Mouse (Mus musculus): ENCODE results near the gene Fbxo34. TPM values are rescaled to one million over a fixed set of nuclear protein-coding genes. Genes with fewer than 3 reads are reported as not detected.
"Not testable (repeated sequence)": the region's sequence is repeated elsewhere in the genome, so short reads cannot be mapped to it uniquely, and the experiment has no call there.

Fbxo34 gene
- polyA plus RNA-seq, 1 experiment from 2014 or later = 18.1 TPM

- TF ChIP-seq EP300 (IDR thresholded peaks at IDR 0.05) (no peak), CTCF (IDR thresholded peaks at IDR 0.05) (no peak)
Measured at GRCm38 (mm10) chr14:47563106-47563505, 112.9 kb downstream of the Fbxo34 start.

GRCm38 (mm10) chr14:47567962-47568652 lies 117.9 kb downstream of the Fbxo34 start:
- Histone ChIP-seq H3K4me3 (ENCODE audit: low read depth, low read length) (peak overlapping the region; percentile 84), H3K4me1 (ENCODE audit: insufficient read depth, low read depth, low read length) (peaks cover 6% of the 10 kb centered on the region; the same call in 1 of the 2 replicates), H3K36me3 (ENCODE audit: insufficient read depth, low read length) (no peaks in the 10 kb centered on the region), H3K9ac (replicated peaks; ENCODE audit: low read depth) (peak overlapping the region; percentile 75), H3K27ac (ENCODE audit: low read length) (peak overlapping the region; percentile 81), H3K27me3 (replicated peaks; ENCODE audit: insufficient read depth, low read length) (no peaks in the 10 kb centered on the region), H3K9me3 (ENCODE audit: low read length) (no peaks in the 10 kb centered on the region), H3K4me2 (replicated peaks; ENCODE audit: low read depth, low read length) (peak overlapping the region; percentile 81)
- WGBS = 2% methylated on average over 42 of the region's 46 CpGs
- TF ChIP-seq CTCF (IDR thresholded peaks at IDR 0.05) (no peak), EP300 (IDR thresholded peaks at IDR 0.05) (peak; percentile 16; the same call in 1 of the 2 replicates)
- ATAC-seq (peak; percentile 99), DNase-seq (ENCODE audit: low spot score) (peak; percentile 99)

More at GRCm38 (mm10) chr14:47563106-47563505, 112.9 kb downstream of the Fbxo34 start:
- Histone ChIP-seq H3K9me3 (ENCODE audit: low read length) (no peaks in the 10 kb centered on the region), H3K4me2 (replicated peaks; ENCODE audit: low read depth, low read length) (no peak overlapping the region), H3K9ac (replicated peaks; ENCODE audit: low read depth) (no peak overlapping the region), H3K4me3 (ENCODE audit: low read depth, low read length) (no peak overlapping the region), H3K4me1 (ENCODE audit: insufficient read depth, low read depth, low read length) (peaks cover 9% of the 10 kb centered on the region; the same call in 1 of the 2 replicates), H3K27ac (ENCODE audit: low read length) (no peak overlapping the region), H3K27me3 (replicated peaks; ENCODE audit: insufficient read depth, low read length) (no peaks in the 10 kb centered on the region), H3K36me3 (ENCODE audit: insufficient read depth, low read length) (no peaks in the 10 kb centered on the region)
- DNase-seq (ENCODE audit: low spot score) = no peak
- ATAC-seq = no peak
- 76% methylated on average over 4 of the region's 4 CpGs for WGBS

- WGBS = 92% methylated on average over 11 of the region's 11 CpGs
- not testable (repeated sequence) for H3K9me3 ChIP-seq (ENCODE audit: low read length); H3K36me3 ChIP-seq (ENCODE audit: insufficient read depth, low read length); H3K27ac ChIP-seq (ENCODE audit: low read length); H3K27me3 ChIP-seq (replicated peaks; ENCODE audit: insufficient read depth, low read length); H3K4me2 ChIP-seq (replicated peaks; ENCODE audit: low read depth, low read length); H3K4me3 ChIP-seq (ENCODE audit: low read depth, low read length); H3K9ac ChIP-seq (replicated peaks; ENCODE audit: low read depth); H3K4me1 ChIP-seq (ENCODE audit: insufficient read depth, low read depth, low read length); DNase-seq (ENCODE audit: low spot score); ATAC-seq
Measured at GRCm38 (mm10) chr14:47570549-47570948, 120.3 kb downstream of the Fbxo34 start, which contains the start of gene Atg14. TSS of gene Atg14 (minus strand) at chr14:47570649.

- no peaks in the 10 kb centered on the region for H3K9me3 ChIP-seq (ENCODE audit: low read length)
- H3K4me2 ChIP-seq (replicated peaks; ENCODE audit: low read depth, low read length) = no peak overlapping the region
- H3K27me3 ChIP-seq (replicated peaks; ENCODE audit: insufficient read depth, low read length) = no peaks in the 10 kb centered on the region
- H3K27ac ChIP-seq (ENCODE audit: low read length) = no peak overlapping the region
- H3K4me1 ChIP-seq (ENCODE audit: insufficient read depth, low read depth, low read length) = peaks cover 3% of the 10 kb centered on the region; the same call in 1 of the 2 replicates
- H3K9ac ChIP-seq (replicated peaks; ENCODE audit: low read depth) = no peak overlapping the region
- 68% methylated on average over 4 of the region's 4 CpGs for WGBS
- no peak overlapping the region for H3K4me3 ChIP-seq (ENCODE audit: low read depth, low read length)
- DNase-seq (ENCODE audit: low spot score) (no peak), ATAC-seq (no peak)
- no peaks in the 10 kb centered on the region for H3K36me3 ChIP-seq (ENCODE audit: insufficient read depth, low read length)
- TF ChIP-seq CTCF (IDR thresholded peaks at IDR 0.05) (no peak), EP300 (IDR thresholded peaks at IDR 0.05) (no peak)
Measured at GRCm38 (mm10) chr14:47572707-47573106, 122.5 kb downstream of the Fbxo34 start.

GRCm38 (mm10) chr14:47574721-47575120 lies 124.5 kb downstream of the Fbxo34 start:
- H3K4me3 ChIP-seq (ENCODE audit: low read depth, low read length) = no peak overlapping the region
- H3K9me3 ChIP-seq (ENCODE audit: low read length) = no peaks in the 10 kb centered on the region
- H3K27me3 ChIP-seq (replicated peaks; ENCODE audit: insufficient read depth, low read length) = no peaks in the 10 kb centered on the region
- no peaks in the 10 kb centered on the region for H3K4me1 ChIP-seq (ENCODE audit: insufficient read depth, low read depth, low read length)
- no peak overlapping the region for H3K27ac ChIP-seq (ENCODE audit: low read length)
- WGBS = 78% methylated on average over 11 of the region's 11 CpGs
- H3K9ac ChIP-seq (replicated peaks; ENCODE audit: low read depth) = no peak overlapping the region
- TF ChIP-seq CTCF (IDR thresholded peaks at IDR 0.05) (no peak), EP300 (IDR thresholded peaks at IDR 0.05) (no peak)
- no peak for DNase-seq (ENCODE audit: low spot score)
- H3K4me2 ChIP-seq (replicated peaks; ENCODE audit: low read depth, low read length) = no peak overlapping the region
- no peaks in the 10 kb centered on the region for H3K36me3 ChIP-seq (ENCODE audit: insufficient read depth, low read length)
- ATAC-seq = no peak

- H3K4me1 ChIP-seq (ENCODE audit: insufficient read depth, low read depth, low read length) = no peaks in the 10 kb centered on the region
- 52% methylated on average over 4 of the region's 4 CpGs for WGBS
- H3K4me2 ChIP-seq (replicated peaks; ENCODE audit: low read depth, low read length) = no peak overlapping the region
- ATAC-seq (no peak), DNase-seq (ENCODE audit: low spot score) (no peak)
- H3K9me3 ChIP-seq (ENCODE audit: low read length) = no peaks in the 10 kb centered on the region
- H3K27ac ChIP-seq (ENCODE audit: low read length) = no peak overlapping the region
- no peaks in the 10 kb centered on the region for H3K27me3 ChIP-seq (replicated peaks; ENCODE audit: insufficient read depth, low read length)
- no peak for TF ChIP-seq EP300 (IDR thresholded peaks at IDR 0.05)
- no peak for TF ChIP-seq CTCF (IDR thresholded peaks at IDR 0.05)
- H3K4me3 ChIP-seq (ENCODE audit: low read depth, low read length) = no peak overlapping the region
- no peaks in the 10 kb centered on the region for H3K36me3 ChIP-seq (ENCODE audit: insufficient read depth, low read length)
- H3K9ac ChIP-seq (replicated peaks; ENCODE audit: low read depth) = no peak overlapping the region
Measured at GRCm38 (mm10) chr14:47576687-47577086, 126.5 kb downstream of the Fbxo34 start.

Measured in lung, postnatal 0 days (tissue).